Mouse (Mus musculus) embryonic facial prominence, embryonic 11.5 days (tissue): ENCODE measurements around the gene Srrm1. TPM values are rescaled to one million over a fixed set of nuclear protein-coding genes. Genes with fewer than 3 reads are reported as not detected.

Experiments used
- ATAC-seq: fragments of 200-750 bp; cut with Nextera tagmentation; replicated peaks from 2 replicates; pipeline ENCODE4 v1.8.0; 2017; ENCODE audit warnings: low read depth; ENCODE audit not compliant: insufficient number of reproducible peaks, low FRiP score, low TSS enrichment
- DNase-seq: peaks from one replicate; pipeline ENCODE4 v3.0.0-alpha.2; 2015; ENCODE audit warnings: low spot score
- H3K27ac ChIP-seq: fragments of 300-500 bp; sonication (generic); replicated peaks from 2 replicates; pipeline ENCODE4 v1.5.1; 2014; ENCODE audit warnings: mild to moderate bottlenecking, low read depth, low read length, control low read depth
- H3K27me3 ChIP-seq: fragments of 300-500 bp; sonication (generic); 2 replicates; pipeline ENCODE4 v1.6.1; 2014; ENCODE audit warnings: mild to moderate bottlenecking, low read length, moderate library complexity, mixed read lengths; ENCODE audit not compliant: control insufficient read depth, insufficient read depth
- H3K36me3 ChIP-seq: fragments of 300-500 bp; sonication (generic); replicated peaks from 2 replicates; pipeline ENCODE4 v1.6.1; 2014; ENCODE audit warnings: low read depth, mild to moderate bottlenecking, low read length, moderate library complexity, mixed read lengths; ENCODE audit not compliant: control insufficient read depth, insufficient read depth
- H3K4me1 ChIP-seq: fragments of 300-500 bp; sonication (generic); 2 replicates; pipeline ENCODE4 v1.6.1; 2014; ENCODE audit warnings: low read length, mixed read lengths; ENCODE audit not compliant: control insufficient read depth, insufficient read depth
- H3K4me2 ChIP-seq: fragments of 300-500 bp; sonication (generic); 2 replicates; pipeline ENCODE4 v1.6.1; 2014; ENCODE audit warnings: low read depth, mild to moderate bottlenecking, control low read depth, low read length, moderate library complexity
- H3K4me3 ChIP-seq: fragments of 300-500 bp; sonication (generic); 2 replicates; pipeline ENCODE4 v1.5.1; 2014; ENCODE audit warnings: low read depth, low read length, control low read depth
- H3K9ac ChIP-seq: fragments of 300-500 bp; sonication (generic); replicated peaks from 2 replicates; pipeline ENCODE4 v1.6.1; 2014; ENCODE audit warnings: mild to moderate bottlenecking, control low read depth, low read length
- H3K9me3 ChIP-seq: fragments of 300-500 bp; sonication (generic); replicated peaks from 2 replicates; pipeline ENCODE4 v1.6.1; 2016; ENCODE audit warnings: mild to moderate bottlenecking, low read length, inconsistent platforms, mixed read lengths; ENCODE audit not compliant: control insufficient read depth
- WGBS: fragments of 180-500 bp; shearing (Covaris S2); extraction: QIAGEN DNeasy Blood & Tissue Kit; methylation state at CpG from one replicate; pipeline ENCODE4 v1.1.7; 2014; 5-methylcytosine and 5-hydroxymethylcytosine counted together
- polyA plus RNA-seq: library from polyadenylated mRNA; unstranded; fragments of >200 nt; fragmentation: Nextera tagmentation; extraction: Ambion mirVana; gene quantifications from 2 replicates; pipeline ENCODE4 v1.2.1, GENCODE M21; 2014

Srrm1 gene
- polyA plus RNA-seq, 1 experiment from 2014 or later = 269 TPM

DNA sequence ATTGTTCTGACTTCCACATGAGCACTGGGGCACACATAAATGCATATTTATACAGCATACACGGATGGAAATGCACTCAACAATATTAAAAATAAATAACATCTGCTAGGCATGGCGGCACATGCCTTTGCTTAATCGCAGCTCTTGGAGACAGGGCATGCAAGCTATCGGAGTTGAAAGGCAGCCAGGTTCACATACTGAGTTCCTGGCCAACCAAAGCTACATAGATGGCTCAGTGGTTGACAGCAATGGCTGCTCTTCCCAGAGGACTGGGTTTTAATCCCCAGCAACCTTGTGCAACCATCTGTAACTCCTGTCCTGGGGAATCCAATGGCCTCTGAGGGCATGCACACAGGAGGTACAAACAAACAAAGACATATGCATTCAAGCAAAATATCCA, 35.6 kb downstream of the Srrm1 start:
- ATAC-seq (no peak), DNase-seq (no peak)
- peaks cover 30% of the 10 kb centered on the region for H3K36me3 ChIP-seq
- no peak overlapping the region for H3K4me3 ChIP-seq
- H3K4me1 ChIP-seq = no peaks in the 10 kb centered on the region; the same call in 1 of the 2 replicates
- WGBS = 94% methylated on average over 4 of the region's 4 CpGs
- no peaks in the 10 kb centered on the region for H3K27me3 ChIP-seq
- no peak overlapping the region for H3K4me2 ChIP-seq
- H3K9me3 ChIP-seq = no peaks in the 10 kb centered on the region
- H3K27ac ChIP-seq = no peak overlapping the region
- no peak overlapping the region for H3K9ac ChIP-seq

DNA sequence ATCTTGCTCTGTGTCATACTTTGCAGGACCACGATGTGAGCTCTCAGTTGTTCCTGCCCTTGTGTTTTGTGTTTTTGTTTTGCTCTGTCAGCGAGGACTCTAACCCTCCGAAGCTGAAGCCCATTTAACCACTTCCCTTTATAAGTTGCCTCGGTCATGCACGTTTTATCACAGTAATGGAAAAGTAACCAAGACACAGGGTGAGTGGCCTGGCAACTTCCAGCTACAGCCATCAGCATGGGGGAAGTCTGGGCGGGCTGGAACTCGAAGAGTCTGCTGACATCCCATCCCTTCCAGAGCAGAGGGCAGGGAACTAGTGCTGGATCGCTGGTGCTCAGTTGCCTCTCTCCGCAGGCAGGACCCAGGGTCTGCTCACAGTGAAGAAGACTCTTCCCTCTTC, 37.8 kb downstream of the Srrm1 start:
- peaks cover 19% of the 10 kb centered on the region for H3K36me3 ChIP-seq
- H3K9ac ChIP-seq = no peak overlapping the region
- no peak overlapping the region for H3K4me3 ChIP-seq
- ATAC-seq = no peak
- H3K4me1 ChIP-seq = no peaks in the 10 kb centered on the region; the same call in 1 of the 2 replicates
- no peak overlapping the region for H3K4me2 ChIP-seq
- no peak for DNase-seq
- 93% methylated on average over 9 of the region's 9 CpGs for WGBS
- no peak overlapping the region for H3K27ac ChIP-seq
- no peaks in the 10 kb centered on the region for H3K9me3 ChIP-seq
- no peaks in the 10 kb centered on the region for H3K27me3 ChIP-seq

DNA sequence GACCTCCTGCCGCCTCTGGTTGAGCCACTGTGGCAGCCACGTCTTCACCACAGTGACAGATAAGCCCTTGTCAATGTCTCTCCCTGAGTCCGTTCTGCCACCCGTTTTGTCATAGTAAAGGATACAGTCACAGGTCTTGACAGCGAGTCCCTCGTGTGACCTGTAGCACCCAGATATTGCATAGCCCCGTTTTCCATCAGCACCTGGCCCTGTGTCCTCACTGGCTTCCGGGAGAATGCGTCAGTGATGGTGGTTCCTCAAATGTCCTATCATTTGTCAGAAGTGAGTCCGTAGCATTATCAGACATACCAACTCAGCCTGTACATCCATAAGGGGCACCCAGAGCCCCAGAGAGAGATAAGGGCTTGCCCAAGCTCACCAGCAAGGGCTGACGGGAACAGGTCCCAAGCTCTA, 38.7 kb downstream of the Srrm1 start:
- no peak for ATAC-seq
- no peak overlapping the region for H3K4me3 ChIP-seq
- no peak overlapping the region for H3K9ac ChIP-seq
- H3K4me2 ChIP-seq = no peak overlapping the region
- no peaks in the 10 kb centered on the region for H3K27me3 ChIP-seq
- H3K36me3 ChIP-seq = peaks cover 16% of the 10 kb centered on the region
- H3K9me3 ChIP-seq = no peaks in the 10 kb centered on the region
- no peak overlapping the region for H3K27ac ChIP-seq
- WGBS = 87% methylated on average over 11 of the region's 11 CpGs
- DNase-seq = no peak
- H3K4me1 ChIP-seq = no peaks in the 10 kb centered on the region; the same call in 1 of the 2 replicates

DNA sequence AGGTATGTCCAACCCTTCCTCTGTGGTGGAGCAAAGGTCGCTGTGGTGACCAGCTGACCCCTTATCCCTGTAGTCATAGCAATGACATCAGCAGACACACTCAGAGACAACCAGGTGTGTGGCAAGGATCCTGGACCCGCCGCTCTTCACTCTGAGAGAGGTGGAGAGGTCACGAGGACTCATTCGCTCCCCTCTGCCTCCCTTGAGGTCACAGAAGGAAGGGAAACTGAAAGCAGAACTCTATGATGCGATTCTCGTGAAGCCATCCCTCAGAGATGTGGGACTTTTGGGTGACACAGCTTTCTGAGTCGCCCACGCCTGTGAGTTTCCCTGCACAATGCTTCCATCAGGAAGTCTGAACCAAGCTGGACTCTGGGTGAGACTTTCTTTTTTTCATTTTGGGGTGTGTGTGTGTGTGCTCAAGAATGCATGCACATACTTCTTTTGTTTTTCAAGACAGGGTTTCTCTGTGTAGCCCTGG, 39.3 kb downstream of the Srrm1 start:
- H3K4me1 ChIP-seq = no peaks in the 10 kb centered on the region; the same call in 1 of the 2 replicates
- no peaks in the 10 kb centered on the region for H3K9me3 ChIP-seq
- DNase-seq (no peak), ATAC-seq (no peak)
- peaks cover 16% of the 10 kb centered on the region for H3K36me3 ChIP-seq
- 76% methylated on average over 9 of the region's 9 CpGs for WGBS
- H3K9ac ChIP-seq = no peak overlapping the region
- no peaks in the 10 kb centered on the region for H3K27me3 ChIP-seq
- H3K4me2 ChIP-seq = no peak overlapping the region
- H3K4me3 ChIP-seq = no peak overlapping the region
- H3K27ac ChIP-seq = no peak overlapping the region

DNA sequence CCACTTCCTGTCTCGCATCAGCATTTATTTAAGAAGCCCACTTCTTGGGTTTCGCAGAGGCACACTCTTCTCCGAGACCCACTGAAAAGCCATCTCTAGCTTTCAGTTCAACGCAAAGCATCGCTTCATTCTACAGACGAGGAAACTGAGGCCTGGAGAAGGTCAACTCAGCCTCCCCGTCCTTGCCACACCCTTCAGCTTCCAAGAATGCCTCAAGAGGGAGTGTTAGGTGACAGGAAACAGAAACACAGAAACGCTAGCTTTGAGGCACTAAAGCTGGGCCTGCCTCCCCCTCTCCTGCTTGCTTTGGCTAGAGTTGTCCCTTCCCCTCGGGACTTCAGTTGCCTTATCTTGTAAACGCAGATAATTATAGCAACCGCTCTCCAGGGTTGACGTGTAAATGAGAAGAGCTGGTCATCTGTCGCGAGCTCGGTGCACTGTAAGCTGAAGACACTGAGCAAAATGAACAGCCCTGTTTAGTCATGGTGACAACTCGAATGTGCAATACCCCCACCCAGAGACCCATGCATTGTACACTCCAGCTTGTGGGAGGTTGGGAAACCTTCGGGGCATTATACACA, 39.9 kb downstream of the Srrm1 start:
- no peak overlapping the region for H3K4me3 ChIP-seq
- no peak overlapping the region for H3K27ac ChIP-seq
- 63% methylated on average over 17 of the region's 17 CpGs for WGBS
- no peaks in the 10 kb centered on the region; the same call in 1 of the 2 replicates for H3K4me1 ChIP-seq
- peaks cover 16% of the 10 kb centered on the region for H3K36me3 ChIP-seq
- ATAC-seq = no peak
- DNase-seq = no peak
- H3K9ac ChIP-seq = no peak overlapping the region
- H3K27me3 ChIP-seq = no peaks in the 10 kb centered on the region
- no peaks in the 10 kb centered on the region for H3K9me3 ChIP-seq
- H3K4me2 ChIP-seq = no peak overlapping the region

DNA sequence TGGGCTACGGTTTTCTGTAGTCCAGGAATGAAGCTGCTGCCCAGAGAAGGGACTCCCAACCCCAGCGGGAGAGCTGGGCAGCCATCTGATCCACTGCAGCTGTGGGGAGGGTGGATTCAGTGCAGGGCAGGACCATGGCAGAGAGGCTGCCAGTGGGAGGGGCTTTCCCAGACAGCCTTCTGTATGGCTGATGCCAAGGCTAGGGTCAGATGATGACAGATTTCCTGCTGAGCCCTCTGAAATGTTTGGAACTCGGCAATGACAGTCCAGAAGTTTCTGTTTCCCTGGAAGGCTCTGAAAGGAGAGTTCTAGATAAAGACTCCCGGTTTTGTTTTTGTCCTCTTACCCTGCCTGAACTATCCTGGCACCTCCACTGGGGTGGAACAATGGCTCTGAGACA, 40.4 kb downstream of the Srrm1 start:
- Histone ChIP-seq H3K9ac (no peak overlapping the region), H3K9me3 (no peaks in the 10 kb centered on the region), H3K4me3 (no peak overlapping the region), H3K36me3 (peaks cover 16% of the 10 kb centered on the region), H3K4me1 (no peaks in the 10 kb centered on the region; the same call in 1 of the 2 replicates), H3K4me2 (no peak overlapping the region), H3K27me3 (no peaks in the 10 kb centered on the region), H3K27ac (no peak overlapping the region)
- DNase-seq (no peak), ATAC-seq (no peak)
- 54% methylated on average over 4 of the region's 4 CpGs for WGBS

DNA sequence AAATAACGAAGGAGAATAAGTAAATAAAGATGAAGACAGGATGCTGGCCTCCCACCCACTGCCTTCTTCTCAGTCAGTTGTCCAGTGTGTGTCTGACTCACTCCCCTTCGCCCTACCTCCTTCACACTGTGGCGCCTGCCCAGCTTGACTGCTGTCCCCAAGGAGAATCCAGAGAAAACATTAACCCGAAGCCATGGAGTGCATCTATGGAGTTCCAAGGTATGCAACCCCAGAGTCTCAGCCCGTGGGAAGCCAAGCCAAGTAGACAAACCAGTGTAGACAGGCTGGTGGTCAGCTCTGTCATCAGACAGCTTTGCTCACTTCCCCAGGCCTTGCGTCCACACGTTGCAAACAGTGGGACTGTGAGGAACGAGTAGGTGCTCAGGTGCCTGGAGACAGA, 42.8 kb downstream of the Srrm1 start:
- Histone ChIP-seq H3K4me1 (no peaks in the 10 kb centered on the region; the same call in 1 of the 2 replicates), H3K36me3 (peaks cover 7% of the 10 kb centered on the region), H3K4me3 (no peak overlapping the region), H3K27ac (no peak overlapping the region), H3K4me2 (no peak overlapping the region), H3K27me3 (no peaks in the 10 kb centered on the region), H3K9ac (no peak overlapping the region), H3K9me3 (no peaks in the 10 kb centered on the region)
- 86% methylated on average over 8 of the region's 8 CpGs for WGBS
- ATAC-seq (no peak), DNase-seq (no peak)

DNA sequence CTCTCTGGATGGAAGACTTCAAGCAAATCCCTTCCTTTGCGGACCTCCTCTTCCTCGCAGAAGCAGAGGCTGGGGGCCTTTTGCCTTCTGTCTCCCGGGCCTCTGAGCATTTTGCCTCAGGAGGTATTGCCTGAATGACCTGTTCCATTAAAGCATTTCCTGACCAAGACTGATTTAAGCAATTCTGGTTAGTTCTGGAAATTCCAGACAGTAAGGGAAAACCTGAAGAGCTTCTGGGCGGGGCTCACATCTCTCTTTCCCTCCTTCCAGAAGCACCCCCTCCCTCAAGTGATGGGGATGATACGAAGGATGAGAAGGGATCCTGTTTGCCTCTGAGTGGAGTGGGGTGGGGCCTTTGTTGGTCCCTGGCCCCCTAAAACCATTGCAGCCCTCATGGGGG, 43.4 kb downstream of the Srrm1 start:
- 49% methylated on average over 5 of the region's 5 CpGs for WGBS
- Histone ChIP-seq H3K9me3 (no peaks in the 10 kb centered on the region), H3K4me2 (no peak overlapping the region), H3K27me3 (no peaks in the 10 kb centered on the region), H3K9ac (no peak overlapping the region), H3K36me3 (peaks cover under 1% of the 10 kb centered on the region; the same call in 1 of the 2 replicates), H3K4me3 (no peak overlapping the region), H3K27ac (no peak overlapping the region), H3K4me1 (no peaks in the 10 kb centered on the region; the same call in 1 of the 2 replicates)
- DNase-seq (no peak), ATAC-seq (no peak)
